Mouse (Mus musculus): ENCODE results near the gene Cfap43.
"Not testable (repeated sequence)": the region's sequence is repeated elsewhere in the genome, so short reads cannot be mapped to it uniquely, and the experiment has no call there.

Gene Cfap43

DNA sequence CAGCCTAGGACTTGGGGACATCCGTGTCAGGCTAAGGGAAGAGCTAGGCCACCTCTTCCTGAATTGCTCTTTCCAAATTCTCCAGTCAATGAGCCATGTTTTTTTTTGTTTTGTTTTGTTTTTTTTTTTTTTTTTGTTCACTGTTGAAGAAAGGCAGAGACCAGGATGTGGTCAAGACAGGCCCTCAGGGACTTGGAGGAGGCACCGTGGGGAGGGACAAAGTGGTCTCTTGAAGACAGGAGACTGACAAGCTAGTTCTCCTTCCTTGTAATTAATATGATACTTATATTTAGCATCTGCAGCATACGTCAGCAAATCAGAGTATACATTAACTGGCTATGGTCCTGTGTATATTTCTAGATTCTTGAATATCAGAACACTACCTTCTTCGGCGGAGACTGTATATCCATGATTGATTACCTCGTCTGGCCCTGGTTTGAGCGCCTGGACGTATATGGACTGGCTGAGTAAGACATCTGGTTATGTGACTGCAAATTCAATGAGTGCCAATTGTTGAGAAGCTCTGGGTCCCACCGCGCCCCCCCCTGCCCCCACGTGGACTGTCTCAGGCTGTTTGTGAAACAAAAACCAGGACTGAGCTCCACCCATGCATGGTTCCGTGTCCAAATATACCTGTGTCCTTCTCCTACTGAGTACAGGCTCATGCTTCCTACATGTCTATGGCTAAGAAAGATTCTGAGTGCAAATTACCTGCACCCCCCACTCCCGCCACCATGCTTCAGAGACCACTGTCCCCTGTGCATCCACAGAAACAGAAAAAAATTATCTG is 34.6 kb downstream of the Cfap43 start:
- DNase-seq: no peak

DNA sequence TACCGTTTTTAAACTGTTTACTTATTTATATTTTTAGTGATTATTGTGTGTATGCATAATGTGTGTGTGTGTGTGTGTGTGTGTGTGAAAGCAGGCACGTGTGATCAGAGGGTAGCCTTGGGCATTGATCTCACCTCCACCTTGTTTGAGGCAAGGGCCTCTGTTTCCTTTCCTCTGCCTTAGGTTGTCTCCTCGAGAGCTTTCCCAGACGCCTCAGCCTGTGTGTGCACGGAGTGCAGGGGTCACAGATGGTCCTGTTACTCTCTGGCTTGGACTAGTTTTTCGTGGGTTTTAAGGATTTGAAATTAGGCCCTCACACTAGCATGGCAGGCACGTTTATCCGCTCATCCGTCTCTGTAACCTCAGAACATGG is 36.2 kb downstream of the Cfap43 start:
- no peak for DNase-seq

DNA sequence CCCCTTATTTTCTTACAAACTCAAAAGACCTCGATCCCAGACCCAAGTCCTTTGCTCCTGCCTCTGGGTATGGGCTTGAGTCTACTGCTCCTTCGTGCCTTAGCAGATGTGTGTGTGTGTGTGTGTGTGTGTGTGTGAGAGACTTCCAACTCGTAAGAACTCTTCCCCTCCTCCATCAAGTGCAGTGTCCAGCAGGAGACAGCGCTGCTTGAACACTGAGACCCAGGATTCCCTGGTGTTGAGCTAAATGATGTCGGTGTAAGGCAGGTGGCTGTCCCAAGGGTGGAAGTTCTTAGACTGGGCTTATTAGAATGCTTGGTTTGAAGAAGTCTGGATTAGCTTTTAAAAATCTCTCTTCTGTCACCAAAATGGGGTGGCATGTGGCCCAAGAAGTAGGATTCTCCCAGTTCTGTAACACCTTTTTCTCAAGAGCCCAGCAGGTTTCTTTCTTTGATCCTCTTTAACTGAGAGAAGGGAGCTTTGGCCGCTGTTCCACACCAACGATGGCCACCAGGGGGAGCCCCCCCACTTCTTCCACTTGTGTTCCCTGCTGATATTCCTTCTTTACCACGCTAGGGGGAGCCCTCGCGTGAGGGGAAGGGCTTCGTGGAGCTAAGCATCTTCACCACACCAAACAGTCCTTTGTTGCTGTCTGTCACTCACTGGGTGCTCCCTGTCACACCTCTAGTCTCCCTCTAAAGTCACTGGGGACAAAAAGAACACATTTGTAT is 36.8 kb downstream of the Cfap43 start:
- peak; percentile 92 to 94 for DNase-seq

DNA sequence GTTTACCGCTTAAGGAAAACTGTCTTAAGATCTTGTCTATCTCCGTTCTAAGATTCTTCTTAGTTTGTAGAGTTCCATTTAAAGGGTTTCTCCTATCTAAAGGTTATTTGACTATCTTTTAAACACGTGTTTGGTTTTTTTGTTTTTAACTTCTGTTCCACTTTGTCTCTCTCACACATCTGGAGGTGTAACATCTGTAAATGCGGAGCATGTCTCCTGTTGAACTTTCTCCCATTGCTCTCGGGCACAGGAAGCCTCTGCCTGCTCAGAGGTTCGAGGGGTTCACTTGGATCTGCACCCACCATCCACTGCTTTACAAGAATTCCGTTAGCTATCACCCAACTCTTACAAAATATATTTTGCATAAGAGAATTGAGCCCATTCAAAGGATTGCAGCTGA is 37.5 kb downstream of the Cfap43 start:
- DNase-seq: no peak

DNA sequence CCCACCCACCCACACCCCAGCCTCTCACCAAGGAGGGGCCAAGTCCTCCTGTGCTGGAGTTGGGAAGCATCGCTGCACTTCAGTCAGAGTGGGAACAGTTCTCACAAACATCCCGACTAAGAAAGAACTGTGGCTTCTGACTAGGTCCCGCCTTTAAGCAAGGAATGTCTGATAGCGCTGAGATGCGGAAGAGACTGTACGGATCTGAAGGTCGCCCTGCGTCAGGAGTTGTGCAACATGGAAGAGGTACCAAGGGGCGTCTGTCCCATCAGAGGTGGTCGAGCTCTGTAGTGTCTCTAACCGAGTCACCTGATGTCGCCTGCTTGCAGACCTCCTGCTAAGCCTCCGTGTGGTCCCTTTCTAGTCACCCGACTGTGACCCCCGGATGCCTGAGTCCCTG is 42.8 kb downstream of the Cfap43 start:
- no peak for DNase-seq

DNA sequence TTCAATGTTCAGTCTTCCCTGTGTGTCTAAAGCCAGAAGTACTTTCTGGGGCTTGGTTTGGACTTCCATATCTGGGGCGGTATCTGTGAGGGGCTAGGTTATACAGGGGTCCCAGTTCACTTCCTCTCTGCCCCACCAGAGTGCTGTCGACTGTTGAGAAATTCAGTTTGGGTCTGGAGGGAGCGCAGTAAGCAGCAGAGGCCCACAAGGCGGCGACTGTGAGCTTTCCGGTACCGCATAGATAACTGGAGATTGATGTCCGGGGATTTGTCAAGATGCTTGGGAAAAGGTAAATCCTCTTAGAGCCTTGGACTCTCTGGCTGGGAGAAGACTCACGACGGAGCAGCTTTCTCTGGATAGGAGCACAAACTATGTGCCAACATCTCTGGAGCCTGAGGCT is 47.6 kb downstream of the Cfap43 start:
- DNase-seq: peak; percentile 46 to 64

DNA sequence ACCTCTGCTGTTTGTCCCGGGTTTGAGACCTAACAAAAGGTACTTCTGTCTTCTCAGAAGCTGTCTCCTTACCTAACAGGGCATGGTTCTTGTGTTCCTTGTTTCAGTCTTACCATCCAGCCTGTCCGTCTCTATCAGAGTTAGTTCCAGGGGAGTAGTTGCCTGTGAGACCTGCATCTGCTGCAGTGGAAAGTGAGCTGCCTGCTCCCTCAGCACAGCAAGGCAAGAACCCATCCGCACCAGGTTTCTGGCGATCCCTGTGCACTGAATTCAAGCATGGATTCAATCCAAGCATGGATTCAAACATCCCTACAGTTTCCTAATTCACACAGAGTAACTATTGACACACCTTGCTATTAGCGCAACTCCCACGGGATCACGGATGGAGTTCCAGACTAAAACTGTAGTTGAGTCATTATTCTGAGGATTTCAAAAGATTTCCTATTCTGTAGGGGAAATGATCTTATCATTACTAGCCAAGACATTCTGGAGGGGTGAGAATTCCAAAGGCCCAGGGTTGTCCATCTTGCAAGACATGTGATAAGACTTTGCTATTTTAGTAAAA is 48.9 kb downstream of the Cfap43 start:
- DNase-seq: no peak

DNA sequence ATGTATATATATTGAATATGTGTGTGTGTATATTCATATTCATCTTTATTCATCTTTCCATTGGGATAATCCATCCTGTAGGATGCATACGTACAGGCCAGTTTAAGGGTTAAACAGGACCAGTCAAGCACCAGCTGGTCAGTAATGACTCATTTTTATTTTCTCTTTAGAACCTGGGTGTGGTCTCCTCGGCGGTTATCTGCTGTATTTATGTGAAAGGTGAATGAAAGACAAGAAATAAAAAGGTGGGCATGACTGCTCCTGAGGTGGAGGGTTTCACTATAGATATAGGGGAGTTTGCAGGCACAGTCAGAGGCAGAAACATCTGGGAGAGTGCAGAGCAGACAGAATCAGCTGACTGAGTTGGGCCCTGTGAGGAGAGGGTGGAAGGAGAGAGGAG is 49.6 kb downstream of the Cfap43 start:
- DNase-seq: no peak

DNA sequence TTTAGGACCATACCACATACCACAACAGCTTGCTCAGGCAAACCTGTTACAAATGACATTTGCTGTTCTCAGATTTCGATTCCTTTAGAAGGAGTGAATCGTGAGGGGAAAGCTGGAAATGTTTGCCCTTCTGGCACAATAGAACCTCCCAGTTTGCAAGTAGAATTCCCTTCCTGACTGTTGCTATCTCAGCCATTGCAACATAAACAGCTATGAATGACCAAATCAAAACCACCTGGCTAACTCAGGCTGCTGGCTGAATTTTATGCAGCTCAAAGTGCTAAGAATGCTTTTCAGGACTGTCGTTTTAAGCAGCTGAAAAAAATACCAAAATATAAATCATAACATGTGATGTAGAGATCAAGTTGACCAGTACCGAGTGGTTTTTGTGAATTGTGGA is 50.1 kb downstream of the Cfap43 start:
- DNase-seq: no peak

DNA sequence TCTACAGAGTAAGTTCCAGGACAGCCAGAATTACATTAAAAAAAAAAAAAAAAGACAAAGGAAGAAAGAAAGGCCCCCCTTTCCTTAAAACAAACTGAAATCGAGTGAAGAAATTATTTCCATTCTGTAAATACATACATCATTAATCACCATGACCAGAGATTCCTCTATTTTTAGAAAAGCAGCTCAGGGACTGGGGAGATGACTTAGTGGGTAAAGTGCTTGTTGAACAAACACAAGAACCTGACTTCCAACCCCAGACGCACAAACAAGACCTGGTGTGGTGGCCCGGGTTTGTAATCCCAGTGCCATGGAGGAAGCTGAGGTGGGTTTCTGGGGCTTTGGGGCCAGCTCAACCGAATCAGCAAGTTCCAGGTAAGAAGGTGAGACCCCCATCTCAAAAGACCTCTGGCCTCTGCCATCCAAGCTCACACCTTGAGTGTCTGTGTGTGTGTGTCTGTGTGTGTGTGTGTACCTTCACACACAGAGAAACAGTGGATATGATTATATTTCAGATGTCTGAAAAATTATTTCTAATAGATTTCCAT is 51.4 kb downstream of the Cfap43 start:
- DNase-seq: no peak

DNA sequence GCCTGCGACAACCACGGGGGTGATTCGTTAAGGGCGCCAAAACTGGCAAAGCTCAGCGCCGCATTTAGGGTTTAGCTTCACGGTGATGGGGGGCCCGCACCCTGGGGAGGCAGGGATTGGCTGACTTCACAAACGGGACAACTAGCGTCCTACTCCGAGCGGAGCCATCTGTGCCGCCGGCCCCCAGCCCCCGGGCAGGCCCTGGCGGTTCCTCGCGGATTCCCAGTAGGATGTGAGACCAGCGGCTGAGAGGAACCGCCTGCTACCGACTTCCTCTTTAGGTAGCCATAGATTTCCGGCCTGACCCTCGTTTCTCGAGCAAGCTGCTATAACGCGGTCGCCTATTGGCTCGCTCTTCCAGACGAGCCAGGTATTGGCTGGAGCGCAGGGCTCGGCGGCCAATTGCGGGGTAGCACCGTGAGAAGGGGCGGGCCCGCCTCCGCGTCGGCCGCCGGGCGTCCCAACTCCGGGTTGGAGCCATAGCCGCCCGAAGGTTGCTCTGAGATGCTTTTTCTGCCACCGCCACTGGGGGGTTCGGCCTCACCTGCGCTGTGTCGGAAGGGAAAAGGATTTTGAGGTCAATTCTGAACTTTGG is 53.6 kb downstream of the Cfap43 start, which contains the start of gene Gsto2:
Gsto2 (plus strand) TSS at position 182 of the 595 bp plus-strand sequence.
- peak; percentile 97 to 98 for DNase-seq

DNA sequence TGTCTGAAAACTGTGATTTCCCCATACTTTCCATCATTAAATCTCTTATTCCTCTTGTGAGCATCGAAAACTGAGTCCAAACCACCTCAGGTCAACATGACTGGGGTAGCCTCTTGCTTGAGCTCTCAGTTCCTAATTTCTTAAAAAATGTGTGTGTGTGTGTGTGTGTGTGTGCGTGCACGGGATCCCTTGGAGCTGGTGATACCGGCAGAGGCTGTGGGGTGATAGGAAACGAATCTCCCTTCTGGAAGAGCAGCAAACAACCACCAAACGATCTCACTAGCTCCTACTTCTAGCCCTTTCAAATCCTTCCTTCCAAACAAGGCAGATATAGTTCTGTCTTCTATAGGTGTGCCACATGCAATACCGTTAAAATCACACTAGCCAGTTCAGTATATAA is 54.4 kb downstream of the Cfap43 start:
- no peak for DNase-seq

DNA sequence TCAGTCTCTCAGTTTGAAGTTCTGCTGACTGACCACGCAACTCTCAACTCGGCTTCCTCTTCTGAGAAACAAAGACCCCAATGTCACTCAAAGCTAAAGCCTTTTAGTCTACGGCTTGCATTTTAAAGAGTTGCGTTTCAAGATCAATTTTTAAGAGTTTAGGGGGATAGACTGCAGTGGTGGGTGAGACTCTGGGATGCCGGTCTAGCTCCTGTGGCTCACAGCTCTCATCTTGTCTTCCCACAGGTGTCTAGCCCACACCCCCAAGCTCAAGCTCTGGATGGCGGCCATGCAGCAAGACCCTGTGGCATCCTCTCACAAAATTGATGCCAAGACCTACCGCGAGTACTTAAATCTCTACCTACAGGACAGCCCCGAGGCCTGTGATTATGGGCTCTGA is 55.0 kb downstream of the Cfap43 start:
- DNase-seq: no peak

DNA sequence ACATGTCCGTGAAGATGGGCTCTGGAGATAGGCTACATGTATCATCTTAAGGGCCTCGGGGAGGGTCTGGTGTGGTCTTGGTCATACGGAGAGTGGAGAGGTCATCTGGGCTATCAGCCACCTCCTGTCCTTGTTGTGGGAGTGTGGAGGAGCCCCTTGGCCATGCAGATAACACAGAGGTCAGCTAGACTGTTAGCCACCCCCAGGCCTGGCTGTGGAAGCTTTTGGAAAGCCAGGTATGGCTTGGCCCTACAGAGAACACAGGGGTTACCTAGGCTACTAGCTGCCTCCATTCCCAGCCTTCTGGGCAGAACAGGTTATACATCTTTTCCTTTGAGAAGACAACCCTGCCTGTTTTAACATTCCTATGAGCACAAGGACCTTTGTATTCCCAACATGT is 56.5 kb downstream of the Cfap43 start:
- no peak for DNase-seq

DNA sequence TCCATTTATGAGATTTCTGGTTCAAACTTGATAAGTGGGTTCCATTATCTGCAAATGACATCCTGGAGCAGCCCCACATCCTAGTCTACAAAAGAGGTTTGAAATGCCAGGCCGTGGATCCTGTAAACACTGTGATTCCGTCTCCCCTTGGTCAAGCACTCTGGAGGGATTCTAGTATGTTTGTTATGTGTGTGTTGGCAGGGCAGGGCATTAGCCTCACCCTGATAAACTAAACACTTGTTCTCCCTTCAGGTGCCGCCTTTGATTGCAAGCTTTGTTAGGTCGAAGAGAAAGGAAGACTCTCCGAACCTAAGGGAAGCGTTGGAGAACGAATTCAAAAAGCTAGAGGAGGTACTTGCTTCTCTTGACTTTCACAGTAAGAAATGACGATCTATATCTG is 59.9 kb downstream of the Cfap43 start:
- no peak for DNase-seq

DNA sequence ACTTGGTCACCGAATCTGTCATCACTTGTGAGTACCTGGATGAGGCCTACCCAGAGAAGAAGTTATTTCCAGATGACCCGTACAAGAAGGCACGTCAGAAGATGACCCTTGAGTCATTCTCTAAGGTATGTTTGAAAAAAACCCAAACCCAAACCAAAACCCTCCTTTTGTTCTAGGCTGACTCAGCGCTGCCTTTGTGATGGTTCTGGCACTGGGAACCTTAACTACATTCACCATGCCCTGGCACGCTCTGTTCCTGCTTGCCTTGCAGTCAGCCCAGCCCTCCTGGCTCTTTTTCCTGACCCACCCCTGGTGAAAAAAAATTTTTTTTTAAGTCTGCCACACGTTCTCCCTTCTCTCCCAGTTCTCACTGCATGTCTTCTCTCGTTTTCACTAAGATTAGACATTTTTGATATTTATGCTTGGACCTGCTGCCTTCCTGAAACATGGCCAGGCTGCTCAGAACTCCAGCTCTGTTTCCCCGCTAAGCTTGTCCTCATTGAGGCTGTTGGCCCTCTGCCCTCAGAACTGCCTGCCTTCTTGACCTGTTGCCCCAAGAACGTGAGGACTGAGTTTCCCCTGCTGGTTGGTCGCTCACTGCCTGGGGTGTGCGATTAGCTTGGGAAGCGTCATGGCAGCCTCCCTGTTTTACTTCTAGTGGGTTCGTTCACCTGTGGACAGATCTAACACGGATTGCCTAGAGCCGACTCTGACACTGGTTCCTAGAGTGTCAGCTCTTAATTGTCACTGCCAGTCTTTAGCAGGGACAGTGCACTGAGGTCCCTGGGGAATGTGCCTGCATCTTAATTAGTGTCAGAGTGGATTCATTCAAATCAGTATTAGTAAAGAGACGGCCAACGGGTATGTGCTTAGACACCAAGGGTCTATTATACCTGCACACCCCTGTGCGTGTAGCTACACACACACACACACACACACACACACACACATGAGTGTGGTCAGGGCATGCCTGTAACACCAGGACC is 60.8 kb downstream of the Cfap43 start:
- DNase-seq: no peak

DNA sequence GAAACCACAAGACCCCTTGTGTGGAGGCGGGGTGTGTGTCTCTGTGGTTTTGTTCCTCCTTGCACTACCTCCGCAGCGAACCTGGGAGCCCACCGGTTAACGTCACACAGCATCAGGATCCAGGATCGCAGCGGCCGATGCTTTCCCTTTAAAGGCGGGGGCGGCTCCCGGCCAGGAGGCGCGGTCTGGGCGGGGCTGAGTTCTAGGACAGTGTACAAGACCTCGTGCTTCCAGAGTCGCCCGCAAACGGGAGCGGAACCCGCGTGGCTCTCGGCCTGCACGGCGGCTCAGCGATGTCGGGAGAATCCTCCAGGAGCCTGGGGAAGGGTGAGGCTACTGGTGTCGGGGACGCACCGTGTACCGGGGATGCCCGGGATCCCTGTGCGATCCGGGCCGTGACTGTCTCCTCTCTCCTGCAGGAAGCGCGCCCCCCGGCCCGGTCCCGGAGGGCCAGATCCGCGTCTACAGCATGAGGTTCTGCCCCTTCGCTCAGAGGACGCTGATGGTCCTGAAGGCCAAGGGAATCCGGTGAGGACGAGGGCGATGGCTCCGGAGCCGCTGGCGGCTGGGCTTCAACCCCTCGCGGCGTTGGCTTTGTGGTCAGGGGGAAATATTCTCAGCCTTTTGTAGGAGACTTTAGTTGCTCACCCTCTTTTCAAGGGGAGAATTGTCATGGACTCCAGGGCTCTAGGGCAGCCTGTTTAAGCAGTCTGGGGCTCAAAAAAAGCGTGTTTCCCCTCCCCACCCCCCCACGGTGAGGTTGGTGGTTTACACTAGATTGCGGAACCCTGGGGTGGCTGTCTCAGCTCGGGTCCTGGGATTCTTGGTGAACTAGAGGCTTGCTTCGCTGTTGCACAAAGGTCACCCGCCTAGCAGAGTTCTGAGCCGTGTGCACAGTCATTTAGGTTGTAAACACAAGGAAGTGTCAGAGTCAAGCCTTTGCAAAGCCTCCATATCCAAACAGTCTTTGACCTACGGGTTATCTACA is 64.0 kb downstream of the Cfap43 start, which contains the start of gene Gsto1:
Gsto1 (plus strand) TSS at position 175 of the 988 bp plus-strand sequence.
- peak; percentile 93 to 94 for DNase-seq

DNA sequence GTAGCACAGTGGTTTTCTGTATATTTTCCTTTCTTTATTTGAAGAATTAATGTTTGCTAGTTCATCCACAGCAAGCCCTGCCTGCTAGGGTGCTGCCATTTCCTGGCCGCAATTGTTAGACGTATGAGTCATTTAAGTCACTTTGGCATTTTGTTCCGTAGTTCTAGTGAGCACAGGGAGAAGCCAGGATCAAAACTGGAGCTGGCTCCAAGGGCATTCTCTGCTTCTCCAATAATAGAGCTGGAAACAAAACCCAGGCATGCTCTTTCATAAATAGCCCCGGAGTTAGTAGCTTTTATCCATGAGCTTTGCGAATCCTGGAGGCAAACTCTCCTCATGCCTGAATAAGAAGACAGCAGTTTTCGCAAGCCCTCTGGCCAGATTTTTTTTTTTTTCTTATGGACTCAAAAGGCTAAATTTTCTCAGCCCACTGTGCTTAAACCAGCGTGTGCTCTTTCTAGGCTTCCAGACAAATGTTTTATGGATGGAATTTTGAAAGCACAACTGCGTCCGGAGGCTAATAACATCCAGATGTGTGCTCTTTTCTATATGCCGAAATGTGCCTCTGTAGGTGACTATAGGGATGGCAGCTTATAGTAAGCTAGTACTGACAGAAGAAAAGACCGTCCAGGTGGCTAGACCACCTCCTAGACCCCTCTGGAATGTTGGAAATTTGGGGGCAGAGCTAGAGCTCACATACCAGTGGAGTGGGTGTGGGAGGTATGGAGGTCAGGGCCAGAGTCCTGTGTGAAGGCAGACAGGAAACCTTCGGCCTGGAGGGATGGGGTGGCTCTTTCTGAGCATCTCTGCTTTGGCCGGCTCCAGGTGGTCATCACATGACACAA is 64.9 kb downstream of the Cfap43 start:
- no peak for DNase-seq

DNA sequence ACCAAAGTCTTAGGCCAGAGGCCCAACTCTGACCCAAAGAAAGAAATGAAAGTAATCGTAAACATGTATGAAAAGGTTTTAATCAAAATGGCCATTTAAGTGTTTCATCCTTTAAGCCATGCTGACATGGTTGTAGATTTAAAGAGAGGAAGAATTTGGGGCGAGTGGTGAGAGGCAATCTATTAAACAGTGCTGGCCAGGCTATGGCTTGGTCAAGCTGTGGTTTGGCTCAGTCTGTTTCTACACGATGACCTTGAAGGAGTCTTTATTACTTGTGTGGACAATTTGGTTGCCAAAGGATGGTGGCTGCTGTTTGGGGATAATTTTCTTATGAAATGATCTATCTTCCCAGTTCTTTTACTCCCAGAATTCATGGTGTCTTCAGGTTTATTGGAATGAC is 66.0 kb downstream of the Cfap43 start:
- no peak for DNase-seq

DNA sequence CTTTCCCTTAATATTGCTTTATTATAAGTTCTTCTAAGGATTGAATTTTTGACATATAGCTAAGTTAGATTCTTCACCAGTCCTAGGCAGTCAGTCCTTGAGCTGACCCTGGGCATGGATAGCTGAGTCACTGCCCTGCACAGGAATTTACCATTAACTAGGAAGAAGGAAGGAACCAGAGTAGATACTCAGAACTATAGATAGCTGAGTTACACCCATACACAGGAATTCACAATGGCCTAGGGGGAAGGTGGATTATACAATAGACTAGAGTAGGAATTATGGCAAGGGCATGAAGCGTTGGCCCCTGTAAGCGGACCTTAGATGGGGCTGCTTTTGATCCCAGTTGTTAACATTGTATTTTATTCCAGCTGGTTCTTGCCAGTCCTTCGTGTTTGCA is 67.0 kb downstream of the Cfap43 start:
- not testable (repeated sequence) for DNase-seq
